Mouse (Mus musculus) stomach, postnatal 0 days (tissue): ENCODE data around the gene Ercc6l. TPM values are rescaled to one million over a fixed set of nuclear protein-coding genes. Genes with fewer than 3 reads are reported as not detected.

Source experiments
- ATAC-seq: fragments of 200-750 bp; cut with Nextera tagmentation; 2 replicates; pipeline ENCODE4 v1.8.0; 2017; ENCODE audit not compliant: low FRiP score, low TSS enrichment
- DNase-seq: peaks from one replicate; pipeline ENCODE4 v3.0.0-alpha.2; 2016; ENCODE audit warnings: low spot score
- H3K27ac ChIP-seq: fragments of 300-500 bp; sonication (generic); replicated peaks from 2 replicates; pipeline ENCODE4 v1.5.1; 2014; ENCODE audit warnings: mild to moderate bottlenecking, control low read depth
- H3K27me3 ChIP-seq: fragments of 300-500 bp; sonication (generic); 2 replicates; pipeline ENCODE4 v1.6.1; 2014; ENCODE audit warnings: low read length; ENCODE audit not compliant: control insufficient read depth, insufficient read depth
- H3K36me3 ChIP-seq: fragments of 300-500 bp; sonication (generic); 2 replicates; pipeline ENCODE4 v1.6.1; 2014; ENCODE audit warnings: low read length, mixed read lengths; ENCODE audit not compliant: control insufficient read depth, insufficient read depth
- H3K4me1 ChIP-seq: fragments of 300-500 bp; sonication (generic); replicated peaks from 2 replicates; pipeline ENCODE4 v1.6.1; 2014; ENCODE audit warnings: antibody characterized with exemption; ENCODE audit not compliant: control insufficient read depth, insufficient read depth
- H3K4me2 ChIP-seq: fragments of 300-500 bp; sonication (generic); replicated peaks from 2 replicates; pipeline ENCODE4 v1.6.1; 2014; ENCODE audit warnings: low read depth, mild to moderate bottlenecking, control low read depth, moderate library complexity
- H3K4me3 ChIP-seq: fragments of 300-500 bp; sonication (generic); 2 replicates; pipeline ENCODE4 v1.5.1; 2014; ENCODE audit warnings: low read depth, low read length, control low read depth
- H3K9ac ChIP-seq: fragments of 300-500 bp; sonication (generic); 2 replicates; pipeline ENCODE4 v1.6.1; 2014; ENCODE audit warnings: mild to moderate bottlenecking, low read length, control low read depth, mixed read lengths
- H3K9me3 ChIP-seq: fragments of 300-500 bp; sonication (generic); 2 replicates; pipeline ENCODE4 v1.6.1; 2016; ENCODE audit warnings: low read length; ENCODE audit not compliant: control insufficient read depth
- CTCF ChIP-seq: IDR thresholded peaks from 2 replicates; pipeline ENCODE4 v1.5.1; 2016; ENCODE audit warnings: antibody characterized with exemption, low read depth, mild to moderate bottlenecking, moderate library complexity
- EP300 ChIP-seq: optimal IDR thresholded peaks from 2 replicates; pipeline ENCODE3; 2016; ENCODE audit warnings: antibody characterized with exemption
- WGBS: fragments of 180-500 bp; shearing (Covaris S2); extraction: QIAGEN DNeasy Blood & Tissue Kit; methylation state at CpG from one replicate; pipeline ENCODE4 v1.1.7; 2014; 5-methylcytosine and 5-hydroxymethylcytosine counted together
- polyA plus RNA-seq: library from polyadenylated mRNA; unstranded; fragments of >200 nt; fragmentation: Nextera tagmentation; extraction: Ambion mirVana; gene quantifications from 2 replicates; pipeline ENCODE4 v1.2.1, GENCODE M21; 2015

The Ercc6l gene
- polyA plus RNA-seq, 1 experiment from 2014 or later = 1.9 TPM

DNA sequence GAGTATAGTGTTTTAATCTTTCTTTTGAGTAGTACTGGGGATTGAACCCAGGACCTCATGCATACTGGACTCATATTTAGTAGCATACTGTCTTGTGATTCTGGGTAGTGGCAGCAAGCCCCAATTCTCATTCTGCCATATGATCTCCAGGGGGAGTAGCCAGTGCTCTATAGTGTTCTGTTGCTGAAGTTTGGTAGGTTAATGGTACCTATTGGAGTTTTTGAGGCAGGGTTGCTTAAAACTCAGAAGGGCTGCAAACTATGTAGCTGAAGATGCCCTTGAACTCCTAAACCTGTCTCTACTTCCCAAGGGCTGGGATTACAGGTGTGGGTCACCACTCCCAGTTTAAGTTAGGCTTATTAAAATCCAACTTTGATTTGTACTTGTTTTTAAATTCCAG lies 25.7 kb upstream of the Ercc6l start:
- no peaks in the 10 kb centered on the region for H3K36me3 ChIP-seq
- H3K27ac ChIP-seq = no peak overlapping the region
- ATAC-seq (no peak), DNase-seq (no peak)
- no peaks in the 10 kb centered on the region for H3K9me3 ChIP-seq
- H3K4me3 ChIP-seq = no peak overlapping the region
- H3K9ac ChIP-seq = no peak overlapping the region
- H3K4me1 ChIP-seq = no peaks in the 10 kb centered on the region
- no peak for TF ChIP-seq EP300
- no peak for TF ChIP-seq CTCF
- H3K27me3 ChIP-seq = no peaks in the 10 kb centered on the region
- no peak overlapping the region for H3K4me2 ChIP-seq

GRCm38 (mm10) chrX:102175538-102176287 lies 18.8 kb upstream of the Ercc6l start:
- DNase-seq (no peak), ATAC-seq (no peak)
- no peak for TF ChIP-seq CTCF
- TF ChIP-seq EP300 = no peak
- H3K9ac ChIP-seq = no peak overlapping the region
- H3K4me2 ChIP-seq = no peak overlapping the region
- no peaks in the 10 kb centered on the region for H3K27me3 ChIP-seq
- H3K4me3 ChIP-seq = no peak overlapping the region
- 81% methylated on average over 5 of the region's 5 CpGs for WGBS
- no peaks in the 10 kb centered on the region for H3K36me3 ChIP-seq
- H3K9me3 ChIP-seq = no peaks in the 10 kb centered on the region
- no peaks in the 10 kb centered on the region for H3K4me1 ChIP-seq
- H3K27ac ChIP-seq = no peak overlapping the region

- Histone ChIP-seq H3K9ac (no peak overlapping the region), H3K27me3 (no peaks in the 10 kb centered on the region), H3K4me2 (no peak overlapping the region), H3K4me3 (no peak overlapping the region), H3K9me3 (no peaks in the 10 kb centered on the region), H3K36me3 (no peaks in the 10 kb centered on the region), H3K4me1 (no peaks in the 10 kb centered on the region), H3K27ac (no peak overlapping the region)
- ATAC-seq = no peak
- no peak for DNase-seq
- no peak for TF ChIP-seq CTCF
- TF ChIP-seq EP300 = no peak
- 61% methylated on average over 3 of the region's 3 CpGs for WGBS
Measured at GRCm38 (mm10) chrX:102170900-102171299, 14.0 kb upstream of the Ercc6l start.

GRCm38 (mm10) chrX:102170135-102170534 lies 13.2 kb upstream of the Ercc6l start:
- H3K4me2 ChIP-seq = no peak overlapping the region
- TF ChIP-seq CTCF (0 out of 2 replicates have a peak, but pooled peaks have one; percentile 7), EP300 (no peak)
- DNase-seq (no peak), ATAC-seq (no peak)
- WGBS = 55% methylated on average over 3 of the region's 3 CpGs
- H3K9ac ChIP-seq = no peak overlapping the region
- H3K27me3 ChIP-seq = no peaks in the 10 kb centered on the region
- H3K27ac ChIP-seq = no peak overlapping the region
- no peaks in the 10 kb centered on the region for H3K9me3 ChIP-seq
- no peak overlapping the region for H3K4me3 ChIP-seq
- no peaks in the 10 kb centered on the region for H3K4me1 ChIP-seq
- no peaks in the 10 kb centered on the region for H3K36me3 ChIP-seq

DNA sequence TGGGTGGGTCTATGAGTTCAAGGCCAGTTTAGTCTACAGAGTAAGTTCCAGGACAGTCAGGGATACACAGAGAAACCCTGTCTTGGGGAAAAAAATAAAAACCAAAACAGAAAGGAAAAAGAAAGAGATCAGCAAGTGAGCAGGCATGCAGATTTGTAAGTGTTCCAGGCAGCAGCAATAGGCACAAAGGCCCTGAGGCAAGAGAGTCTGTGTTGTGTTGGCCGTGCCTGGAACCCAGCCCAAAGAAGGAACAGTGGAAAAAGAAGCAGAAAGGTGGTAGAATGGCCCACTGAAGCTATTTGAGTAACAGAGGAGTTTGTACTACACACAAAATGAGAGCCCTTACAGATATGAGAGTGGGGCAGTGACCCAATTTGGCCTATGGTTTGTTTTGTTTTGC lies 12.8 kb upstream of the Ercc6l start:
- Histone ChIP-seq H3K36me3 (no peaks in the 10 kb centered on the region), H3K4me1 (no peaks in the 10 kb centered on the region), H3K9ac (no peak overlapping the region), H3K4me3 (no peak overlapping the region), H3K9me3 (no peaks in the 10 kb centered on the region), H3K4me2 (no peak overlapping the region), H3K27ac (no peak overlapping the region), H3K27me3 (no peaks in the 10 kb centered on the region)
- ATAC-seq (no peak), DNase-seq (no peak)
- 44% methylated on average over 1 of the region's 1 CpGs for WGBS
- TF ChIP-seq EP300 (no peak), CTCF (no peak)

DNA sequence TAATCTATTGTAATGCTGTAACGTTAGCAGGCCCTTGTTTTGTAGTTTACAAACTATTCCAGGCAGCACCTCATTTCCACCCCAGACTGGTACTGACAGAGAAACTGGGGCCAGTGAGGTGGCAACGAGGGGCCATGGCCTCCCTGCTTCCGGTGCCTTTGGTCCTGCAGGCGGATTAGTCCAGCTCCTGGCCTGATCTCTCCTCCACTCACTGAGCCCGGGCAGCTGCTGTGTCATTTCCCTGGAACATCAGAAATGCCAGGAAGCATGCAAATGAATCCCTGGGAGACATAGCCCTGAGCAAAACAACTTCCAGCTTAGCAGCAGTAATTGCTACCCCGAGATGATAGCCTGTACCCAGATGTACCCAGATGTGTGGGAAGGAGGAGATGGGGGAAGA lies 10.1 kb upstream of the Ercc6l start:
- Histone ChIP-seq H3K4me1 (no peaks in the 10 kb centered on the region), H3K27ac (peak overlapping the region; percentile 13; the same call in 1 of the 2 replicates), H3K4me3 (no peak overlapping the region), H3K9me3 (no peaks in the 10 kb centered on the region), H3K36me3 (no peaks in the 10 kb centered on the region), H3K9ac (no peak overlapping the region), H3K27me3 (no peaks in the 10 kb centered on the region), H3K4me2 (no peak overlapping the region)
- DNase-seq (no peak), ATAC-seq (no peak)
- 41% methylated on average over 6 of the region's 6 CpGs for WGBS
- no peak for TF ChIP-seq EP300
- no peak for TF ChIP-seq CTCF
